In the genomic region with DNA sequence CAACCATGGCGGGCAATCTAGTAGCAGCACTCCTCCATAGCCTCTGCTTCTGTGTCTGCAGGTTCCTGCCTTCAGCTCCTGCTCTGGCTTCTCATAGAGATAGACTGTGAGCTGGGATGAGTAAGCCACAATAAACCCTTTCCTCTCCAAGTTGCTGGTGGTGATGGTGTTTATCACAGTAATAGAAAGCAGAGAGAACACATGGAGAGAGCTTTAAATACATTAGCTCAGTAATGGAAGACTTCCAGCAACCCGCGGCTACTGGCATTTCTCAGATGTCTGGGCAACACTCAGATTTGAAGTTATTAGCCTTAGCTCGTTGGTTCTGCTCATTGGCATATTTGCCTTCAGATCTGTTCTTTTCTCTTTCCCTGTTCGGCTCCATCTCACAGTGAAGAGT, we compare ENCODE assay signal across 17 mouse cellular contexts. TPM values are rescaled to one million over a fixed set of nuclear protein-coding genes. Genes with fewer than 3 reads are reported as not detected.
A peak's percentile ranks its signal among the peaks of the same experiment; 100 is the strongest.
DNase-seq lines count a peak whose midpoint lies in the region; ATAC-seq and TF ChIP-seq lines count a peak whose summit lies in the region.
"Had no signal": no experiment of that assay in that cellular context is flagged by ENCODE, and none has a peak within 500 bp of the region (broad histone marks: within the 10 kb centered on the region; RNA-seq: fewer than 3 reads in every experiment).

No protein-coding gene starts in this region.

- no peak overlapping the region for H3K27ac ChIP-seq in midbrain, postnatal 0 days (ENCODE audit: low read depth, low read length)
- H3K27ac ChIP-seq in midbrain, embryonic 10.5 days (replicated peaks), result no peak overlapping the region
- H3K27ac ChIP-seq: heart, embryonic 13.5 days; hindbrain, embryonic 15.5 days; limb, embryonic 12.5 days had no signal

- H3K4me3 ChIP-seq in midbrain, postnatal 0 days (ENCODE audit: low read depth, low read length), result no peak overlapping the region
- no peak overlapping the region for H3K4me3 ChIP-seq in midbrain, embryonic 10.5 days
- H3K4me3 ChIP-seq: heart, embryonic 13.5 days; hindbrain, embryonic 15.5 days; limb, embryonic 12.5 days had no signal

- DNase-seq in frontal cortex, postnatal 10 days (ENCODE audit: low spot score in 2 of 2), result no peak
- DNase-seq in midbrain, postnatal 0 days (ENCODE audit: low spot score), result peak; percentile 50
- DNase-seq in midbrain, embryonic 10.5 days (ENCODE audit: low spot score), result no peak
- DNase-seq in cerebellum, postnatal 36 days, result peak; percentile 52 to 63
- peak; percentile 34 for DNase-seq in telencephalon, adult 2 months (ENCODE audit: low read depth, low spot score)
- DNase-seq in natural killer cell, adult 2 months (ENCODE audit: low spot score in 2 of 2), result no peak
- DNase-seq in adrenal gland, adult 2 months, result no peak
- DNase-seq: adrenal gland, adult 8-10 months; B cell, adult 2 months; lung, adult 18-20 months had no signal

- H3K4me1 ChIP-seq in midbrain, postnatal 0 days (ENCODE audit: insufficient read depth, low read length), result no peaks in the 10 kb centered on the region
- H3K4me1 ChIP-seq in midbrain, embryonic 10.5 days, result peaks cover 24% of the 10 kb centered on the region
- H3K4me1 ChIP-seq: hindbrain, embryonic 15.5 days had no signal

- no peak overlapping the region for H3K9ac ChIP-seq in midbrain, postnatal 0 days (replicated peaks; ENCODE audit: low read length, poor library complexity, severe bottlenecking)
- H3K9ac ChIP-seq: heart, embryonic 13.5 days; hindbrain, embryonic 15.5 days; limb, embryonic 12.5 days had no signal

- no peaks in the 10 kb centered on the region for H3K27me3 ChIP-seq in midbrain, postnatal 0 days (ENCODE audit: insufficient read depth, low read length)
- no peaks in the 10 kb centered on the region for H3K27me3 ChIP-seq in midbrain, embryonic 10.5 days (ENCODE audit: low read depth, poor library complexity, severe bottlenecking)
- H3K27me3 ChIP-seq: heart, embryonic 13.5 days; hindbrain, embryonic 15.5 days; limb, embryonic 12.5 days had no signal

- H3K9me3 ChIP-seq in midbrain, postnatal 0 days (ENCODE audit: low read length), result no peaks in the 10 kb centered on the region
- H3K9me3 ChIP-seq in midbrain, embryonic 10.5 days (replicated peaks), result no peaks in the 10 kb centered on the region
- H3K9me3 ChIP-seq: G1E; heart, embryonic 13.5 days; hindbrain, embryonic 15.5 days; limb, embryonic 12.5 days had no signal

- TF ChIP-seq CTCF in midbrain, postnatal 0 days (IDR thresholded peaks at IDR 0.05), result no peak

- ATAC-seq in frontal cortex, adult (ENCODE audit: low TSS enrichment), result peak; percentile 90
- ATAC-seq in midbrain, postnatal 0 days (ENCODE audit: low FRiP score), result no peak

- 73% methylated on average over 5 of the region's 5 CpGs for WGBS in midbrain, postnatal 0 days
- WGBS in midbrain, embryonic 10.5 days, result 93% methylated on average over 5 of the region's 5 CpGs

- no peak overlapping the region for H3K4me2 ChIP-seq in midbrain, postnatal 0 days (ENCODE audit: low read depth, low read length, poor library complexity, severe bottlenecking)
- H3K4me2 ChIP-seq: heart, embryonic 13.5 days; hindbrain, embryonic 15.5 days; limb, embryonic 12.5 days had no signal

- H3K36me3 ChIP-seq in midbrain, postnatal 0 days (ENCODE audit: insufficient read depth, low read length), result no peaks in the 10 kb centered on the region
- H3K36me3 ChIP-seq in midbrain, embryonic 10.5 days, result no peaks in the 10 kb centered on the region
- H3K36me3 ChIP-seq: G1E; heart, embryonic 13.5 days; hindbrain, embryonic 15.5 days; limb, embryonic 12.5 days had no signal

RNA-seq across cellular contexts. Expression of a gene that starts 27.6 kb away (rescaled TPM):
- total RNA-seq in midbrain, postnatal 0 days (2014; rRNA removed), result 78.8 and 85.8 TPM in 2 replicates
- polyA plus RNA-seq in midbrain, postnatal 0 days (2015; fragmentation: Nextera tagmentation; extraction: Ambion mirVana), result 16.6 and 20.1 TPM in 2 replicates
- polyA plus RNA-seq in midbrain, embryonic 10.5 days (2016; fragmentation: Nextera tagmentation; extraction: Ambion mirVana), result 75.1 and 75.7 TPM in 2 replicates
- total RNA-seq in adrenal gland, adult 2 months (2021), result 100 to 1,000 TPM; 126 to 127 TPM
- 7.4 and 9.6 TPM in 2 replicates for polyA plus RNA-seq in adrenal gland, adult 2 months (2012; rRNA removed)

RNA-seq across cellular contexts. Expression of a gene that starts 30.5 kb away (rescaled TPM):
- not detected in 2 replicates for total RNA-seq in midbrain, postnatal 0 days (2014; rRNA removed)
- polyA plus RNA-seq in midbrain, postnatal 0 days (2015; fragmentation: Nextera tagmentation; extraction: Ambion mirVana), result not detected in 2 replicates
- polyA plus RNA-seq in midbrain, embryonic 10.5 days (2016; fragmentation: Nextera tagmentation; extraction: Ambion mirVana), result not detected in 2 replicates
- total RNA-seq in adrenal gland, adult 2 months (2021), result not detected
- polyA plus RNA-seq in adrenal gland, adult 2 months (2012; rRNA removed), result not detected in 2 replicates
- total RNA-seq: adrenal gland, adult 8-10 months; G1E; monocyte, adult 5-6 weeks had no signal
- polyA plus RNA-seq: G1E; heart, embryonic 13.5 days; hindbrain, embryonic 15.5 days; limb, embryonic 12.5 days; thymus, postnatal 0 days had no signal

Comparison
In these comparisons a context has a peak if more than half of its experiments do, and no peak if none do; other contexts are left out.
1. DNase-seq: peak in midbrain, postnatal 0 days (single experiment), cerebellum, postnatal 36 days (2 of 2) and telencephalon, adult 2 months (single experiment); none in frontal cortex, postnatal 10 days (0 of 2), midbrain, embryonic 10.5 days (single experiment), natural killer cell, adult 2 months (0 of 2) and adrenal gland, adult 2 months (single experiment).